Mouse (Mus musculus) heart, adult 2 months (tissue): ENCODE measurements around the gene Pdcd10.

Experiments
- CTCF ChIP-seq: fragments of 200-600 bp; IDR thresholded peaks from 2 replicates; pipeline ENCODE4 v1.8.1; 2022; ENCODE audit warnings: antibody characterized with exemption, mild to moderate bottlenecking, moderate library complexity
- EP300 ChIP-seq: fragments of 200-500 bp; IDR thresholded peaks from 2 replicates; pipeline ENCODE4 v1.6.1; 2011; ENCODE audit warnings: low read depth, low read length, control low read depth; ENCODE audit not compliant: insufficient read depth

- TF ChIP-seq CTCF (no peak), EP300 (no peak)
Measured at GRCm38 (mm10) chr3:75542852-75543251, 13.8 kb downstream of the Pdcd10 start.
